Mouse (Mus musculus): ENCODE results near the gene Prpf31. TPM values are rescaled to one million over a fixed set of nuclear protein-coding genes. Genes with fewer than 3 reads are reported as not detected.

Gene Prpf31
- polyA plus RNA-seq, 1 experiment from 2014 or later: 58.0 TPM

DNA sequence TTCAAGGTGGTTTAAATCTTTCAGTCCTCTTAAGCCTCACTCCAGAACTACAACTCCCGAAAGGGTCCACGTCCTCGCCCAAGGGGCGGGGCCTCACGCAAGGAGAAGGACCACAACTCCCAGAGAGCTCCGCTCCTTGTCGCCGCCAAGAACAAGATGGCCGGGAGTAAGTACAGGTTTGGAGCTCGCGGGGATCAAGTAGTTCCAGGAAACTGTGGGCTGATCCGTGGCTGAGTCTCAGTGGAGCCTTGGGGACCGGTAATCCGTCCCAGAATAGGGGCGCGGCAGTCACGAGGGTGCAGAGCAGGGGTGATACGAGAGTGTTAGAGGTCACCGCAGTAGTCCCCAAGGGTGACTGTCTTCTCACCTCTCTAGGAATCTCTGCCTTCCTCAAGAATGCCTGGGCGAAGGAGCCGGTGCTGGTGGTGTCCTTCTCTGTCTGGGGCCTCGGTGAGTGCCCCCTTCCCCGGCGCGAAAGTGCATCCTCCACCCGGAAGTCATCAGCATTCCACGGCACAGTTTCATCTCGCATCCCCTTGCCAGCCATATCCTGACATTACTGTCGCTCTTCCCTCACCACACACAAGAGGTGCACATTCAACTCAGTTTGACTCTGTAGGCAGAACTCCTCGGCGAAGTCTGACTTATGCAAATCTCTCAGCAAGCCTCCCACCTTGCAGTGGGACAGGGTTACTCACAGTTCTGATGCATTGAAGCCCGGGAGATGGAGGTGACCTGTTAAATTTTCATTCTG, 12.4 kb upstream of the Prpf31 start, which contains the start of gene Ndufa3:
Gene Ndufa3, plus strand, starts transcription at position 132 of the 754 bp plus-strand sequence.
- ChIA-PET CTCF (interaction anchor here (1.0 to 2.3 kb wide), 12 partner anchors 10 to 285 kb away, joined by 3 to 18 read pairs (median 4); no protein-coding TSS in a partner anchor), POLR2A (interaction anchor here (0.7 to 1.2 kb wide), 4 partner anchors 8 to 11 kb away, joined by 3 to 4 read pairs (median 3); no protein-coding TSS in a partner anchor)
- ATAC-seq: peak; percentile 99
- peak; percentile 58 for DNase-seq (ENCODE audit: low read depth, low spot score)
- H3K27me3 ChIP-seq: no peaks in the 10 kb centered on the region
- no peak for TF ChIP-seq CTCF (IDR thresholded peaks at IDR 0.05)
- in situ Hi-C loops (cut with MboI; ENCODE audit: low pct_unique_long_range_greater_than_20kb): no loop called here

DNA sequence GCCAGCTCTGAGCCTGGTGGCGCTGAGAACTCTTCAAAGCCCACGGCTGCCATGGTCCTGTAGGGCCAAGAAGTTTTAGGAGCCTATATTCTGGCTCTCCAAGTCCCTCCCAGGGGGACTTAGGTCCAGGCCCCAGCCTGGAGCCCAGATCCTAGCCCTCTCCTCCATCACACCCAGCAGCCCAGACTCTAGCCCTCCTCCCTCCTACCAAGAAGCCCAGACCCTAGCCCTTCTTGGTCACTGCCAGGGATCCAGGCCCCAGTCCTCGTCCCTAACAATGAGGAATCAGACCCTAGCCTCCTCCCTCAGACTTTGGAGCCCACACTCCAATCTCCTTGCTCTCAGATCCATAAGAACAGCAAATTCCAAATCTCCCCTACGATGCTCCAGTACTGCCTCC, 755 bp upstream of the Prpf31 start:
- no peaks in the 10 kb centered on the region for H3K27me3 ChIP-seq
- DNase-seq (ENCODE audit: low read depth, low spot score): no peak
- in situ Hi-C loops (cut with MboI; ENCODE audit: low pct_unique_long_range_greater_than_20kb): no loop called here
- ChIA-PET CTCF (no interaction called here), POLR2A (no interaction called here)
- TF ChIP-seq CTCF (IDR thresholded peaks at IDR 0.05): no peak
- no peak for ATAC-seq

DNA sequence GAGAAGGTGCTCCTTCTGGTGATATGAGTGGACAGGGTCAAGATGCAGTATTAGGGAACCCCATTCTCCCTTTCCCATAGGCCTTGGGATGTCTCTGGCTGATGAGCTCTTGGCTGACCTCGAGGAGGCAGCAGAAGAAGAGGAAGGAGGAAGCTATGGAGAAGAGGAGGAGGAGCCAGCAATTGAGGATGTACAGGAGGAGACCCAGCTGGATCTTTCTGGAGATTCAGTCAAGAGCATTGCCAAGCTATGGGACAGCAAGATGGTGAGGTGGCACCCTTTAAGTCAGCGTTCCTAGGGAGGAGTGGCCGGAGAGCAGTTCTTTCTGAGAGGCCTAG, 662 bp downstream of the Prpf31 start:
- DNase-seq (ENCODE audit: low read depth, low spot score) (no peak), ATAC-seq (no peak)
- TF ChIP-seq CTCF (IDR thresholded peaks at IDR 0.05): no peak
- ChIA-PET CTCF (no interaction called here), POLR2A (interaction anchor here (1.2 to 1.4 kb wide), 2 partner anchors 13 to 20 kb away, joined by 3 to 4 read pairs; no protein-coding TSS in a partner anchor)
- no peaks in the 10 kb centered on the region for H3K27me3 ChIP-seq
- in situ Hi-C loops (cut with MboI; ENCODE audit: low pct_unique_long_range_greater_than_20kb): no loop called here

DNA sequence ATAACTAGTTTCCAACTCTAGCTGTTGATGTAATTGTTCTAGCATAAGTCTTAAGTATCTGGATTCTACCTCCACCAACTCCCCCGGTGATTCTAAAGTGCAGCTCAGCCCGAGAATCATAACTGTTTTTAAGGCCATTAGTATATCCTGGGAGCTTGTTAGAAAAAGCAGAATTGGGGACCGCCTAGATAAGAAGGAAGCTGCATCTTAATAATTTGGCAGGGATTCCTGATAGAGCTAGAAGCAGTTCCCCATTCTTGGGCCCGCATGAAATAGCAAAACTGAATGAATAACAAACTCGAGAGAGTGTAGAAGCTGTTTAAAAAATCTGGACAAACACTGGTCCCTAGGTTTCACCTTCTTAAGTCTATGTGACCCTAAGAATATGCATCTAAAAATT, 13.6 kb downstream of the Prpf31 start:
- ATAC-seq (no peak), DNase-seq (ENCODE audit: low read depth, low spot score) (no peak)
- no peak for TF ChIP-seq CTCF (IDR thresholded peaks at IDR 0.05)
- POLR2A ChIA-PET: interaction anchor here (1.4 to 1.5 kb wide), 2 partner anchors 8 to 13 kb away, joined by 4 read pairs; partner anchors contain the start of genes Prpf31 and Tfpt
- CTCF ChIA-PET: interaction anchor here (1.2 to 3.5 kb wide), 2 partner anchors 10 to 22 kb away, joined by 3 to 15 read pairs; partner anchors contain the start of gene Leng1
- no peaks in the 10 kb centered on the region for H3K27me3 ChIP-seq
- in situ Hi-C loops (cut with MboI; ENCODE audit: low pct_unique_long_range_greater_than_20kb): no loop called here

DNA sequence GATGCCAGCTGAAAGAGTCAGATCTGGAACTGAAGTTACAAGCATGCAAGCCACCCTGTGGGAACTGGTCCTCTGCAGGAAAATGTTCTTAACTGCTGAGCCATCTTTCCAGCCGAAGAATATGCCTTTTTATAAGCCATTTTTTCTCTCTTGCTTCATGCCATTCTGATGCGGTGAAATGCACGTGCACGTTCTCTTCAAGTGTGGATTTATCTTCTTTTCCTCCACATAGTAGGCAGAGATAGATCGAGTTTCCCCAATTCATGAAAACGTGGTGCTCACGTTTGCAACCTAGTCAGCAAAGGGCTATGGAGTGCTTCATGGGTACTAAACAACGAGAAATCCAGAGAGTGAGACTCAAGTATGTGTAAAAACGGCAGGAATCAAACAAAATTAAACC, 14.1 kb downstream of the Prpf31 start:
- no peaks in the 10 kb centered on the region for H3K27me3 ChIP-seq
- DNase-seq (ENCODE audit: low read depth, low spot score): no peak
- TF ChIP-seq CTCF (IDR thresholded peaks at IDR 0.05): no peak
- in situ Hi-C loops (cut with MboI; ENCODE audit: low pct_unique_long_range_greater_than_20kb): no loop called here
- ChIA-PET CTCF (interaction anchor here (1.2 to 3.5 kb wide), 3 partner anchors 10 to 22 kb away, joined by 3 to 15 read pairs (median 5); partner anchors contain the start of gene Leng1), POLR2A (interaction anchor here (1.4 to 1.9 kb wide), 3 partner anchors 9 to 20 kb away, joined by 4 to 10 read pairs (median 4); partner anchors contain the start of genes Prpf31 and Tfpt)
- no peak for ATAC-seq

DNA sequence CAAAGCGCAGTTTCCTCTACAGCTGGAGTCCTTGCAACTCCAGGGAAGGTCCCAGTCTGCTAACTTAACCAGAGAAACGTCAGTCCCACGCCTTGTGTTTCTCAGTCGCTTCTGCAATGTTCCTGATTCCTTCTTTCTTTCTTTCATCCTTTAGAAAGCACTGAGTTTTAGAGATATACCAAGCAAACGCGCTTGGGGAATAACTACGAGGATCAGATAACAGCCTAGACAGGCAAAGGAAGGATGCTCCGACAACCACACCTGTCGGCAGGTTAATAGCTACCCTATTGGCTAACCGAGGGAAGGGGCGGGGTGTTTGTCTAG, 14.5 kb downstream of the Prpf31 start:
- no peak for ATAC-seq
- TF ChIP-seq CTCF (IDR thresholded peaks at IDR 0.05): no peak

DNA sequence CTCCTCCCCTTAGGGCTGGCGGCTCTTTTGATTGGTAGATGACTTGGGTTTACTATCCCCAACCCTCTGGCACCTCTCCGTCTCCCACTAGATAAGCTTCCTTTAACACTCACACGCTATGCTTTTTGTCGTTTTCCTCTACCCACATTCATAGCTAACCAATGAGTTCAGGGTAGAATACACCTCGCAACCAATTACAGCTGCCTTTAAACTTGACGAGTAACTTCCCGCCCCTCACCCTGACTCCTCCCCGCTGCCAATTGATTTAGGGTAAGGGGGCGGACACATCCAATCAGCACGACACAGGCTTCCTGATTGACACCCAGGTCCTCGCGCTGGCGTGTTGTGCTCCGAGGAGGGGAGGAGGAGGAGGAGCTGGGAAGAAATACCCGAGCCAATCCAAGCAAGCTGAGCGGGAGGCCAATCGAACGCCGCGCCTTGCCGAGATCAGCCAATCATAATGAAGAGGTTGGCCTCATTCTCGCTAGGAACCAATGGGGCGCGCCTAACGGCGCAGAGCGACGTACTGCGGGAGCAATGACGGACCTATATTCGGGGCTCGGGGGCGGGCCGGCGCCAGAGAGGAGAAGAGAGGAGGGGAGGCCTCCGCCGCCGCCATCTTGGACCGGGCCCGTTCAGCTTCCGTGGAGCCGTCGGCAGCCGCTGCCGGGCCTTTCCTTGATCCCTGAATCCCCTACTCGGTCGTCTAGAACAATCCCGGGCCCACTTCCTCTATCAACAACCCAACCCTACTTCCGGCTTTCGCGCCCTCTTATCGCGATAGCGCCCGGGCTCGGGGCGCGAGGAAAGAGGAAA, 15.1 kb downstream of the Prpf31 start, which contains the start of gene Cnot3:
Gene Cnot3, plus strand, starts transcription at position 597 of the 816 bp plus-strand sequence.
- in situ Hi-C loops (cut with MboI; ENCODE audit: low pct_unique_long_range_greater_than_20kb): no loop called here
- peak; percentile 98 for DNase-seq (ENCODE audit: low read depth, low spot score)
- no peak for TF ChIP-seq CTCF (IDR thresholded peaks at IDR 0.05)
- peak; percentile 98 for ATAC-seq
- POLR2A ChIA-PET: interaction anchor here (0.7 to 2.0 kb wide), 11 partner anchors 8 to 197 kb away, joined by 3 to 10 read pairs (median 5); partner anchors contain the start of genes Mboat7 and Tsen34
- H3K27me3 ChIP-seq: no peaks in the 10 kb centered on the region
- CTCF ChIA-PET: interaction anchor here (0.8 to 3.5 kb wide), 6 partner anchors 11 to 43 kb away, joined by 3 to 15 read pairs (median 4); partner anchors contain the start of gene Ndufa3

More for the DNA sequence above, 14.5 kb downstream of the Prpf31 start:
- no peak for DNase-seq (ENCODE audit: low read depth, low spot score)
- in situ Hi-C loops (cut with MboI; ENCODE audit: low pct_unique_long_range_greater_than_20kb): no loop called here
- POLR2A ChIA-PET: interaction anchor here (1.5 to 1.9 kb wide), 2 partner anchors 14 to 19 kb away, joined by 7 to 10 read pairs; no protein-coding TSS in a partner anchor
- no peaks in the 10 kb centered on the region for H3K27me3 ChIP-seq
- CTCF ChIA-PET: interaction anchor here (0.8 to 3.5 kb wide), 3 partner anchors 11 to 21 kb away, joined by 3 to 15 read pairs (median 5); no protein-coding TSS in a partner anchor

DNA sequence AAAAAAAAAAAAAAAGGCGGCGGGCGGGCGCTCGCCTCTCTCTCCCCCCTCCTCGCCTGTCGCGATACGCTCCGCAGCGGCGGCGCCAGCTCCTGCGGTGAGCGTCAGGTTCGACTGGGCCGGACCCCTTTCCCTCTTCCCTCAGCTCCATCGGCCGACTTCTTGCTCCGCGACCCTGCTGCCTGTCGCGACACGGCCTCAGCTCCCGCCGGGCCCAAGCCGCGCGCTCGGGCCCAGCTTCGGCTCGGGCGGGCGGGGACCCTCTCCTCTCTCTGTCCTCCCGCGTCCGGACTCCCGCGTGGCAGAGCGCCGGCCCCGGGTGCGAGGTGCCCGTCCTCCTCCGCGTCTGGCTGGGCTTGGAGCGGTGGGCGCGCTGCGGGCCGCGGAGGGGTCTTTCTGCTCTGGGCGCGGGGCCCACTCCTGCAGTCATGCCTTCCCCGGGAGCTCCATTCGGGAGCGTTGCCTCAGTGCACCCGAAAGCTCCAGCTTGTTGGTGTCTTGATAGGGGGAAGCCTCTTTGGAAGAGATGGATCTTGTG, 15.8 kb downstream of the Prpf31 start:
- no peak for DNase-seq (ENCODE audit: low read depth, low spot score)
- no peaks in the 10 kb centered on the region for H3K27me3 ChIP-seq
- ChIA-PET CTCF (interaction anchor here (0.8 to 3.5 kb wide), 5 partner anchors 12 to 44 kb away, joined by 3 to 15 read pairs (median 4); partner anchors contain the start of gene Ndufa3), POLR2A (interaction anchor here (0.6 to 2.0 kb wide), 13 partner anchors 9 to 197 kb away, joined by 3 to 10 read pairs (median 4); partner anchors contain the start of genes Mboat7 and Tsen34)
- TF ChIP-seq CTCF (IDR thresholded peaks at IDR 0.05): no peak
- in situ Hi-C loops (cut with MboI; ENCODE audit: low pct_unique_long_range_greater_than_20kb): no loop called here
- ATAC-seq: peak; percentile 13

DNA sequence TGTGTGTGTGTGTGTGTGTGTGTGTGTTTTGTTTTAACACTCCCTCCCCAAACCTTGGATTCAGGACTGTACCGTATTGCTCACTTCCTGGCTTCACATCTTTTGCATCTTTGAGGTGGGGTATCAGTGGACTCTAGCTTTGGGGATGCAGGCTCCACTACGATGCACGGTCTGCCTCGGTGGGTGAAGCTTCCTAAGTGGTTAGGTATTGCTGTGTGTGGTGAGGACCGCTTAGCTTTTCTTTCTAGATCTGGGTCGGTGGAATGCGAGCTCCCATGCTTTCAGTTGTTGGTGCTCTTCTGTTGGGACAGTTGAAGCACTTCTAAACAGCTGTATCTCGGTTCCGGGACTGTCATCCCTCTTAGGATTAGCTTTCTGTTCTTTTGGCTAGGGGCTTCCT, 16.4 kb downstream of the Prpf31 start:
- TF ChIP-seq CTCF (IDR thresholded peaks at IDR 0.05): no peak
- no peaks in the 10 kb centered on the region for H3K27me3 ChIP-seq
- CTCF ChIA-PET: interaction anchor here (0.8 to 1.2 kb wide), 2 partner anchors 17 to 30 kb away, joined by 3 to 4 read pairs; partner anchors contain the start of gene Ndufa3
- in situ Hi-C loops (cut with MboI; ENCODE audit: low pct_unique_long_range_greater_than_20kb): no loop called here
- POLR2A ChIA-PET: interaction anchor here (0.6 to 2.0 kb wide), 4 partner anchors 9 to 49 kb away, joined by 3 to 6 read pairs (median 4); partner anchors contain the start of genes Mboat7 and Tsen34
- DNase-seq (ENCODE audit: low read depth, low spot score): no peak
- no peak for ATAC-seq
